Mouse (Mus musculus): ENCODE measurements around the gene Fxyd3. TPM values are rescaled to one million over a fixed set of nuclear protein-coding genes. Genes with fewer than 3 reads are reported as not detected.

Fxyd3 gene
- total and polyA plus RNA-seq, 3 experiments: not detected

DNA sequence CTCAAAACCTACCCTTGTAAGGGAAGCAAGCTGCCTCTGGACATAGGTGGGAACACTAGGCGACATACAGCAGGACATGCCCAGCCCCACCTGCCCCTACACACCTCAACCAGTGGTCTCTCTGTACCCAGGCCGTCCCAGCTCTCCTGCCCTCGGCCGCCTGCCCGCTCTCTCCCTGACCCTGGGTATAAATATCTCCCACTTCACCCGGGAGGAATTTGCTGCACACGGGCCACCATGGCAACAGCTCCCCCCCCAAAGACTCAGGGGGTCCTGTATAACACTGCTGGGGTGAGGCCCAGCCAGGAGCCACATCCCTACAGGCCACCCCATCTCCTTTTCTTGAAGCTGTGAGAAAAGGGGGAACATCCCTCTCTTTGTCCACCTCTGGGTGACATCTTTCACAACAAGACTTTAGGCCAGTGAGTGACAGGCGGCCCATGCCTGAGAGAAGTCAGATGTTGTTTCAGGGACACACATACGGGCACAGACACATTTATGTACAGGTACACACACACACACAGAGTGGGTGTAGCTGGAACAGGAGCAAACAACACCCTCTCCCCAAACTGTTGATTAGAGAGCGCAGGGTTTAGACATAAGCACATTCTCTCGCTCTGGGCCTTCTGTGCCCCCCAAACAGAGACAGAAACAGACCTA lies 21.7 kb downstream of the Fxyd3 start:
- Histone ChIP-seq H3K4me1 (ENCODE audit: control insufficient read depth in 1 of 2, insufficient read depth in 2 of 2, low read length in 2 of 2) (no peaks in the 10 kb centered on the region; a peak in 1 of 4 replicates), H3K27me3 (ENCODE audit: control insufficient read depth in 1 of 2, insufficient read depth in 2 of 2, low read length in 2 of 2) (no peaks in the 10 kb centered on the region), H3K36me3 (ENCODE audit: control insufficient read depth in 1 of 2, insufficient read depth in 2 of 2, low read length in 2 of 2) (no peaks in the 10 kb centered on the region), H3K9ac (ENCODE audit: control insufficient read depth, low read depth, low read length, poor library complexity, severe bottlenecking) (no peak overlapping the region), H3K79me2 (ENCODE audit: control insufficient read depth, insufficient read depth, low read length, poor library complexity) (no peaks in the 10 kb centered on the region), H3K9me3 (replicated peaks; ENCODE audit: insufficient read depth, low read length) (no peaks in the 10 kb centered on the region), H3K27ac (ENCODE audit: control insufficient read depth, low read depth, low read length) (no peak overlapping the region), H3K4me3 (ENCODE audit: control insufficient read depth in 1 of 2, insufficient read depth in 1 of 2, low read depth in 2 of 2, low read length in 2 of 2) (no peak overlapping the region)
- no peak for DNase-seq (ENCODE audit: low read depth, low spot score)
- TF ChIP-seq ZNF384 (IDR thresholded peaks at IDR 0.05; ENCODE audit: low read depth, low read length): no peak
- no peak for TF ChIP-seq USF1 (IDR thresholded peaks at IDR 0.05; ENCODE audit: low read depth, low read length)
- TF ChIP-seq GABPA (IDR thresholded peaks at IDR 0.05; ENCODE audit: low read depth, low read length): no peak
- TF ChIP-seq MYB (IDR thresholded peaks at IDR 0.05; ENCODE audit: low read depth, low read length): no peak
- TF ChIP-seq TCF12 (IDR thresholded peaks at IDR 0.05; ENCODE audit: low read depth, low read length): no peak
- TF ChIP-seq SMC3 (IDR thresholded peaks at IDR 0.05; ENCODE audit: low read depth, low read length): no peak
- TF ChIP-seq BHLHE40 (IDR thresholded peaks at IDR 0.05; ENCODE audit: borderline replicate concordance, low read depth, low read length): no peak

DNA sequence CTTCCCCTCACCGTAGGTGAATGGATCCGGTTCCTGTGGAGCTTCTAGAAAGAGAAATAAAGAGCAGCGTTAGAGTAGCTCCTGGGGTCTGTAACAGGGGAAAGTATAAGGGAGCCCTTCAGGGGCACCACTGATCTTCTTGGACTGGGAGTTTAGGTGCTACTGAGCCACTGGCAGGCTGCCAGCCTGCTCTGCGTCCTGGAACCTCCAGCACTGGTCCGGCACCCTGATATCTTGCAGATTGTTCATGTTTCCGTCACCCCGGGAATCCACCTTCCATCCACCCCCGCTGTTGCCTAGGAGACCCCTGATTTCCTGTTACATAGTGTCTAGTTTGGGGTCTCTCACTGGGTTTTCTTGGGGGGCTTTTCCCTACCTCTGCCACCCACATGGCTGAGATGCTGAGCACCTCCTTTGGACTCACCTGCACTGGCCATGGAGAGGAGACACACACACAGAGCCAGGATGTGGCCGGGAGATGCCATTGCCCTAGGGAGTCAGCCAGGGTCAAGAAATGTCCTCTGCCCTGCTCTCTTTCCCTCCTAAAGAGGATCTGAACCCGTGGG lies 22.5 kb downstream of the Fxyd3 start:
- Histone ChIP-seq H3K9me3 (replicated peaks; ENCODE audit: insufficient read depth, low read length) (no peaks in the 10 kb centered on the region), H3K36me3 (ENCODE audit: control insufficient read depth in 1 of 2, insufficient read depth in 2 of 2, low read length in 2 of 2) (no peaks in the 10 kb centered on the region), H3K9ac (ENCODE audit: control insufficient read depth, low read depth, low read length, poor library complexity, severe bottlenecking) (no peak overlapping the region), H3K79me2 (ENCODE audit: control insufficient read depth, insufficient read depth, low read length, poor library complexity) (no peaks in the 10 kb centered on the region), H3K27me3 (ENCODE audit: control insufficient read depth in 1 of 2, insufficient read depth in 2 of 2, low read length in 2 of 2) (no peaks in the 10 kb centered on the region), H3K4me3 (ENCODE audit: control insufficient read depth in 1 of 2, insufficient read depth in 1 of 2, low read depth in 2 of 2, low read length in 2 of 2) (no peak overlapping the region), H3K27ac (ENCODE audit: control insufficient read depth, low read depth, low read length) (no peak overlapping the region), H3K4me1 (ENCODE audit: control insufficient read depth in 1 of 2, insufficient read depth in 2 of 2, low read length in 2 of 2) (no peaks in the 10 kb centered on the region; a peak in 1 of 4 replicates)
- no peak for TF ChIP-seq EP300 (IDR thresholded peaks at IDR 0.05; ENCODE audit: low read depth in 1 of 2, low read length in 2 of 2)
- TF ChIP-seq ZC3H11A (IDR thresholded peaks at IDR 0.05; ENCODE audit: low read depth, low read length): no peak
- no peak for TF ChIP-seq HCFC1 (IDR thresholded peaks at IDR 0.05; ENCODE audit: low read depth, low read length)
- TF ChIP-seq GABPA (IDR thresholded peaks at IDR 0.05; ENCODE audit: low read depth, low read length): no peak
- no peak for TF ChIP-seq MAZ (IDR thresholded peaks at IDR 0.05; ENCODE audit: low read depth, low read length)
- no peak for TF ChIP-seq CHD1 (IDR thresholded peaks at IDR 0.05; ENCODE audit: low read depth, low read length)
- TF ChIP-seq MAX (IDR thresholded peaks at IDR 0.05; ENCODE audit: low read length): no peak
- no peak for TF ChIP-seq E2F4 (IDR thresholded peaks at IDR 0.05; ENCODE audit: borderline replicate concordance, low read depth, low read length)
- no peak for TF ChIP-seq MAFK (IDR thresholded peaks at IDR 0.05; ENCODE audit: borderline replicate concordance, low read depth, low read length)
- no peak for TF ChIP-seq KAT2A (conservative IDR thresholded peaks at IDR 0.05; ENCODE audit: low read depth, low read length)
- no peak for TF ChIP-seq CTCF (IDR thresholded peaks at IDR 0.05 in 2 of 3, conservative IDR thresholded peaks at IDR 0.05 in 1 of 3; ENCODE audit: control insufficient read depth in 1 of 3, insufficient read depth in 1 of 3, low read depth in 2 of 3, low read length in 3 of 3, poor library complexity in 1 of 3, severe bottlenecking in 1 of 3)
- TF ChIP-seq CHD2 (IDR thresholded peaks at IDR 0.05; ENCODE audit: low read length): no peak
- no peak for DNase-seq (ENCODE audit: low read depth, low spot score)

Data from MEL (cell line).